Mouse (Mus musculus) intestine, embryonic 15.5 days (tissue): ENCODE measurements around the gene Etv3. TPM values are rescaled to one million over a fixed set of nuclear protein-coding genes. Genes with fewer than 3 reads are reported as not detected.

ENCODE experiments used
- ATAC-seq: fragments of 200-750 bp; cut with Nextera tagmentation; 2 replicates; pipeline ENCODE4 v1.8.0; 2017; ENCODE audit warnings: moderate TSS enrichment, moderate library complexity
- H3K27ac ChIP-seq: fragments of 300-500 bp; sonication (generic); 2 replicates; pipeline ENCODE4 v1.5.1; 2015; ENCODE audit warnings: mild to moderate bottlenecking, inconsistent platforms
- H3K27me3 ChIP-seq: fragments of 300-500 bp; sonication (generic); replicated peaks from 2 replicates; pipeline ENCODE4 v1.6.1; 2015; ENCODE audit warnings: inconsistent platforms
- H3K36me3 ChIP-seq: fragments of 300-500 bp; sonication (generic); 2 replicates; pipeline ENCODE4 v1.6.1; 2015; ENCODE audit warnings: inconsistent platforms
- H3K4me1 ChIP-seq: fragments of 300-500 bp; sonication (generic); replicated peaks from 2 replicates; pipeline ENCODE4 v1.6.1; 2015; ENCODE audit warnings: inconsistent platforms
- H3K4me2 ChIP-seq: fragments of 300-500 bp; sonication (generic); replicated peaks from 2 replicates; pipeline ENCODE4 v1.6.1; 2015; ENCODE audit warnings: mild to moderate bottlenecking, inconsistent platforms
- H3K4me3 ChIP-seq: fragments of 300-500 bp; sonication (generic); replicated peaks from 2 replicates; pipeline ENCODE4 v1.5.1; 2015; ENCODE audit warnings: inconsistent platforms
- H3K9ac ChIP-seq: fragments of 300-500 bp; sonication (generic); 2 replicates; pipeline ENCODE4 v1.6.1; 2015; ENCODE audit warnings: inconsistent platforms
- H3K9me3 ChIP-seq: fragments of 300-500 bp; sonication (generic); 2 replicates; pipeline ENCODE4 v1.6.1; 2016; ENCODE audit warnings: inconsistent platforms
- WGBS: fragments of 180-500 bp; shearing (Covaris S2); methylation state at CpG from one replicate; pipeline ENCODE4 v1.1.7; 2015; 5-methylcytosine and 5-hydroxymethylcytosine counted together
- polyA plus RNA-seq: library from polyadenylated mRNA; unstranded; fragments of >200 nt; fragmentation: Nextera tagmentation; extraction: Ambion mirVana; gene quantifications from 2 replicates; pipeline ENCODE4 v1.2.1, GENCODE M21; 2015

Gene Etv3
- polyA plus RNA-seq, 1 experiment from 2014 or later: 12.5 TPM

DNA sequence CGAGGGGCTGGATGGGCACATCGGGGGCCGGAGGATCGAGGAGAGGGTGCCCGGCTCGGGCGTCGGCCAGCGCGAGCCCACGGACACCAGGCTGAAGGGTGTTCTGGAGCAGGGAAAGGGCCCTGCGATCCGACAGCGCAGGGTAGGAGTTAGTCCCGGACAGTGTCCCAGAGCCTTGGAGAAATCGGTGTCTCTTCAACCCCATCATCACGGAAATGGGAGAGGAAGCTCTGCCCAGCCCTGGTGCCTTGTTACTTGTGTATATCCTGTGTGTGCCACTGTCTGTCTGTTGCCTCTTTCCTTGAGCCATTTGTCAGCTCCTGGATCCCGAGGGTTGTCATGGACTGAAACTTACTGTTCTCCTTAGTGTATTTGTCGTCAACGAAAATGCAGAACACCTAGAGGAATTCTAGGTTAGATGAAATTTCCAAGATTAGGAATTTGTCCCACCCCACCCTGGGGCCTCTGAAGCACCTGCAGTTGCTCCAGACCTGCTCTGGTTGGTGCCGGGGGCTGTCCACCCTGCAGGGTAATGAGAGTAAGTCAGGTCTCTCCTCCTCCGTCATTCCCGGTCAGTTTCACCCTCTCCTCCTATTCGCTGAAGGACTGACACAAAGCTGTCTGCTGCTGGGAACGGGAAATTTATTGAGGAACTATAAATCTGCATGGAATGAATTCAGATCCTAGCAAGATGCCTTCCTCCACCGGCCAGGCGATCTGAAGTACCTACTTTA, 797 bp downstream of the Etv3 start:
- WGBS: 3% methylated on average over 27 of the region's 27 CpGs
- Histone ChIP-seq H3K4me3 (peak overlapping the region; percentile 97), H3K4me1 (peaks cover 15% of the 10 kb centered on the region; the same call in 1 of the 2 replicates), H3K27ac (peak overlapping the region; percentile 89), H3K9ac (peak overlapping the region; percentile 99), H3K36me3 (peaks cover 15% of the 10 kb centered on the region; the same call in 1 of the 2 replicates), H3K4me2 (peak overlapping the region; percentile 85), H3K9me3 (no peaks in the 10 kb centered on the region), H3K27me3 (no peaks in the 10 kb centered on the region)
- ATAC-seq: peak; percentile 71

DNA sequence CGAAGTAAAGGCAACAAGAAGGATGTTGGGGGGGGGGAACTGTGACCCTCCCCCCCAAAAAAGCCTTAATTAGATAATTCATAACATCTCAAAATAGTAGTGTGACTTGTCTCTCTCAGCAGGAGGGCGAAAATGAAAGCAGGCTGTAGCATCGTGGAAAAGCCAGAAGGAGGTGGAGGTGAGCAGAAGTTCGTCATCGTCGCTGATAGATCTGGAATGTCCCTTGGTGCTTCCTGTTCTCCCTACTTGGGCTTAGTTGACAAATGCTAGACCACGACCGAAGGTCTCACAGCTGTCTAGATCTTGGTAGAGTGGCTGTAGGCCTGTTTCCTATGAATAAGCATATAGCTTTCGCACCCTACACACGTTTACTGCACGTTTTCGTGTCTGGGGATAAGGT, 1.9 kb downstream of the Etv3 start:
- ATAC-seq: no peak
- H3K4me3 ChIP-seq: no peak overlapping the region
- no peak overlapping the region for H3K27ac ChIP-seq
- H3K4me1 ChIP-seq: peaks cover 15% of the 10 kb centered on the region; the same call in 1 of the 2 replicates
- no peaks in the 10 kb centered on the region for H3K9me3 ChIP-seq
- no peak overlapping the region; the same call in 1 of the 2 replicates for H3K4me2 ChIP-seq
- peaks cover 15% of the 10 kb centered on the region; the same call in 1 of the 2 replicates for H3K36me3 ChIP-seq
- no peaks in the 10 kb centered on the region for H3K27me3 ChIP-seq
- WGBS: 81% methylated on average over 12 of the region's 12 CpGs
- no peak overlapping the region for H3K9ac ChIP-seq

DNA sequence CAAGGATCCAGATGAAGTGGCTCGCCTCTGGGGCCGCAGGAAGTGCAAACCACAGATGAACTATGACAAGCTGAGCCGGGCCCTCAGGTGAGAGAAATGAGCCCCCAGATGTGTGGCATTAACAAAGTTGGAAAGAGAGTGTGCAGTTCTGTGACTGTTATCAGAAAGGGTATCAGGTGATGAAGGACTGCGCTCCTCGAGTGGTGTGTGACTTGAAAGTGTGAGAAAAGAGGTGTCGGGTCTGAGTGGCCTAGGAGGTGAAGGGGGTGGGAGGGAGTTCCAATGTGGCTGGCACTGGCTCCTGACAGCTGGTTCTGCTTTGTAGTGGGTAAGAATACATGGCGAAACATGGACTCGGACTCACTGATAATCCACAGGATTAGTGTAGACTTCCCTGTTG, 2.8 kb downstream of the Etv3 start:
- Histone ChIP-seq H3K4me2 (no peak overlapping the region), H3K36me3 (peaks cover 19% of the 10 kb centered on the region), H3K4me1 (peaks cover 15% of the 10 kb centered on the region; the same call in 1 of the 2 replicates), H3K27me3 (no peaks in the 10 kb centered on the region), H3K9me3 (no peaks in the 10 kb centered on the region), H3K27ac (no peak overlapping the region), H3K9ac (no peak overlapping the region), H3K4me3 (no peak overlapping the region)
- no peak for ATAC-seq
- 87% methylated on average over 8 of the region's 8 CpGs for WGBS

DNA sequence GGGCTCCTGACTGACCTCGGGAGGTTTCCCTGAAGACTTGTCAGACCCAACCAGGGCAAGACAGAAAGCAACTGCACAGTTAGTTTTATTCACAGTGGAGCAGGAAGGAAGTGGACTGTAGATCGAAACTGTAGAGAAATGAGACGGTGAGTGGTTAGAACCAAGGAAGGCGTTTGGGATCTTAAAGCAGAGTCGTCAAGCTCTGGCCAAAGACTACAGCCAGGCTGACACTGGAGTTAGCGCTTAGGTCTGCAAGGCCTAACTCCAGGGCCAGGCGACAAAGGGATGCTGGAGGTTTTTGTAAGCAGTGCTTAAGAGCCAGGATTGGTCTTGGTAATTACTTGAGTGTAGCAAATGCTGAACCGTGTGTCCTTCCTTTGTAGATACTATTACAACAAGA, 3.6 kb downstream of the Etv3 start:
- H3K4me1 ChIP-seq: peaks cover 15% of the 10 kb centered on the region; the same call in 1 of the 2 replicates
- no peak overlapping the region for H3K9ac ChIP-seq
- no peak overlapping the region for H3K27ac ChIP-seq
- H3K27me3 ChIP-seq: no peaks in the 10 kb centered on the region
- 95% methylated on average over 8 of the region's 8 CpGs for WGBS
- no peaks in the 10 kb centered on the region for H3K9me3 ChIP-seq
- no peak overlapping the region for H3K4me2 ChIP-seq
- no peak overlapping the region for H3K4me3 ChIP-seq
- peaks cover 22% of the 10 kb centered on the region for H3K36me3 ChIP-seq
- ATAC-seq: no peak

DNA sequence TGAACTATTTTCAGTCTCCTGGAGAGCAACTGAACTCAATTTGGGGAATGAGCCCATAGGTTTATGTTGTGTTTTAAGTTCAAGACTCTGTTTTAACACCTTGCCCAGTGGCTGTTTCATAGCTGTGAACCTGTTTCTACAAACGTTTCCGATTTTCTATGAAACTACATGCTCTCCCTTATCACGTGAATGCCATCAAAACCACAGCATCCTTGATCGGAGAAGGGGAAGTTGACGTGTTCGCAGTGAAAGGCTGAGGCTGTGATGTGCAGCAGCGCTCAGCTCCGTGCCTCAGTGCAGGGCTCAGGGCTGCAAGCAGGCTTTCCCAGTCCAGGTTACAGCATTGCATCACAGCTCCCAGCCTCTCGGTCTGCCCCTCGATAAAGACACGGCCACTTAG, 4.4 kb downstream of the Etv3 start:
- no peak overlapping the region for H3K4me3 ChIP-seq
- no peak overlapping the region for H3K9ac ChIP-seq
- no peak overlapping the region for H3K4me2 ChIP-seq
- no peaks in the 10 kb centered on the region for H3K27me3 ChIP-seq
- WGBS: 88% methylated on average over 11 of the region's 11 CpGs
- H3K27ac ChIP-seq: no peak overlapping the region
- H3K4me1 ChIP-seq: peaks cover 15% of the 10 kb centered on the region; the same call in 1 of the 2 replicates
- no peaks in the 10 kb centered on the region for H3K9me3 ChIP-seq
- no peak for ATAC-seq
- H3K36me3 ChIP-seq: peaks cover 22% of the 10 kb centered on the region

DNA sequence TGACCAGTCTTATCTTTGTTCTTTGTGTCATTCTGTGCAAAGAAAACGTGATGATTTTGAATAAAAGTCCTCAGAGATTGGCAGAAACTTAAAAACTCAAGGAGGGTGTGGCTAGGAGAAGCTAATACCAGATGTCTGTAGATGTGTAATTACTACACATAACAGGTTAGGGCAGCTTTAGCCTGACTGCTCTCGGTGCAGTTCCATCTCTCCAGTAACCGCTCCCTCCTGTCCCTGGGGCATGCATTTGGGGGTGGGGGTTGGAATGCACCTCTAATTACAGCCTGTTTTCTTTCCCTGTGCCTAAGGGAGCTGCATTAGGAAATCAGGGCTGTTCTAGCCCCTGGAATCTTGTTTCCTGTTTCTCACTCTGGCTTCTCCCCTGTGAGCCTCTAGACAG, 5.0 kb downstream of the Etv3 start:
- Histone ChIP-seq H3K9ac (no peak overlapping the region), H3K27me3 (no peaks in the 10 kb centered on the region), H3K36me3 (peaks cover 28% of the 10 kb centered on the region), H3K4me3 (no peak overlapping the region), H3K27ac (no peak overlapping the region), H3K4me2 (no peak overlapping the region), H3K4me1 (peaks cover 12% of the 10 kb centered on the region; the same call in 1 of the 2 replicates), H3K9me3 (no peaks in the 10 kb centered on the region)
- 87% methylated on average over 3 of the region's 3 CpGs for WGBS
- no peak for ATAC-seq

DNA sequence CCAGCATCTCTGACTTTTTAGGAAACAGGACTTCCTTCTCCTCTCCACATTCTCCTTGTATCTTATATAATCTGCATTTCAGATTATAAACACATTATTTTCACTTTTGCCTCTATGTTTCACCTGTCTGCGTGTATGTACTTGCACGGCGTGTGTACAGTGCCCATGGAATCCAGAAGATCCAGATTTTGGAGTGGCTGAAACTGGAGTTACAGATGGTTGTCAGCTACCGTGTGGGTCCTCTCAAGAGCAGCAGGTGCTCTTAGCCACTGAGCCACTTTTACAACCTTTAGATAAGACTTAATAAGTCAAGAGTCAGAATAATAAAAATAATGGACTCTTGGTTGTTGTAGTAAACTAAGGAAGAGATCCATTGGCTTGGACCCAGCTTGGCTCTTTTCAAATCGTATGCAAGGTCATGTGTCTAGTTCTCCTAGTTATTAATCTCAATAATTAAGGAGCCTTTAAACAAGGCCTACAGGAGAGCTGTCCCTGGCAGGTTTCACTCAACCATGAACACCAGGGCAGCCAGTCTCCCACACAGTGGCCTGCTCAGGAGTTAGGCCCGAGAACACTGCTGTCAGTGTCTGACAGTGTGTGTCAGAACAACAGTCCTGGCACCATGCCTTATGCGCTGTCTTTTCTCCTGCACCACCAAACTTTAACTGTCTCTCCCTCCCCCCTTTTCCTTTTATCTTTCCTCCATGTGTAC, 8.6 kb downstream of the Etv3 start:
- H3K36me3 ChIP-seq: peaks cover 38% of the 10 kb centered on the region

DNA sequence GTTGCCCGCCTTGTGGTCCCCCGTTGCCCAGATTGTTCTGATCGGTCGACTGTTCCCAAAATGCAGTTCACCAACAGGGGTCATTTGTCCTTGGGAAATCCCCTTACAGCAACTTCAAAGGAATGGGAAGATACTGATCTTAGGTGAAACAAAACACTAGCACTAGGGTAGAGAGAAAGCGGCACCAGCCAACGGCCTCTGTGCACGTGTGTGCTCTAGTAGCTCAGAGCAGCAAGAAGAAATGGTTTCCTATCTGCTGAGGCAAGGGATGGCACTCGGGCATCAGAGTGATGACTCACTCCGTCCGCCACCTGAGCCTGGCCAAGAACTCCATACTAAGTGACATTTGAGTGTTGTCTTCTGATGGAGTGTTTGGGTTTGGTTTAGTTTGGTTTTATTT, 12.8 kb downstream of the Etv3 start:
- H3K9me3 ChIP-seq: no peaks in the 10 kb centered on the region
- no peaks in the 10 kb centered on the region for H3K27me3 ChIP-seq
- no peak overlapping the region for H3K9ac ChIP-seq
- 74% methylated on average over 10 of the region's 10 CpGs for WGBS
- no peak overlapping the region for H3K4me2 ChIP-seq
- H3K4me1 ChIP-seq: 0 out of 2 replicates have a peak, but pooled peaks cover 6% of the 10 kb centered on the region
- peaks cover 25% of the 10 kb centered on the region for H3K36me3 ChIP-seq
- H3K4me3 ChIP-seq: no peak overlapping the region
- no peak for ATAC-seq
- no peak overlapping the region for H3K27ac ChIP-seq

More for the DNA sequence above, 8.6 kb downstream of the Etv3 start:
- H3K9me3 ChIP-seq: no peaks in the 10 kb centered on the region
- no peak overlapping the region for H3K27ac ChIP-seq
- H3K4me2 ChIP-seq: no peak overlapping the region
- 0 out of 2 replicates have a peak, but pooled peaks cover 2% of the 10 kb centered on the region for H3K4me1 ChIP-seq
- no peak for ATAC-seq
- WGBS: 83% methylated on average over 7 of the region's 7 CpGs
- no peak overlapping the region for H3K9ac ChIP-seq
- H3K27me3 ChIP-seq: no peaks in the 10 kb centered on the region
- no peak overlapping the region for H3K4me3 ChIP-seq

DNA sequence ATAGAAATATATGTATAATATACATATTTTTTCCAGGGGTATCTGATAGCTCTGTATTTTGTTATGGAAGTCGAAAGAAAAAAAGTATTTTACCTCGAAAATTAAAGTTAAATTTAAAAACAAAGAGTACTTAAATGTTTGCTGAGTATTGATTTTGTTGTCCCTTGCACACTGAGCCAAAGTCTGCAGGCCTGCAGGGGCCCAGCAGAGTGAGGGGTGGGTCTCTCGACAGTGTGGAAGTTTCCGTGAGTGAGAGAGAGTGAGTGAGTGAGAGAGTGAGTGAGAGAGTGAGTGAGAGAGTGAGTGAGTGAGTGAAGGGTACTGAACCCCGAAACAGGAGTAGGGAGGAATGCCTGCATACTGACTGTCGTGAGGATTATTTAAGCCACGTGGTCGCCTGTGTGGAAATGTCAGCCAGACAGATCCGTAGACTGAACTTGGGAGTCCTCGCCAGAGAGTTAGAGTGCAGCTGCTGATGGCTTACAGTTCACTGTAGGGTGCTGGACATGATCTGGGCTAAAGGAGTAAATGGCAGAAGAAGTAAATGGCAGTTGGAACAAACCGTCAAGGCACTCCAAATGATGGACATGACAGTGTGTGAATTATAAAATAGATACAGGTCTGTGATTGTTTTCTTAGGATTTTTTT, 14.9 kb downstream of the Etv3 start:
- no peak for ATAC-seq
- H3K27me3 ChIP-seq: no peaks in the 10 kb centered on the region
- H3K27ac ChIP-seq: no peak overlapping the region
- no peak overlapping the region for H3K4me2 ChIP-seq
- H3K36me3 ChIP-seq: peaks cover 18% of the 10 kb centered on the region
- 68% methylated on average over 11 of the region's 11 CpGs for WGBS
- H3K4me1 ChIP-seq: 0 out of 2 replicates have a peak, but pooled peaks cover 6% of the 10 kb centered on the region
- no peak overlapping the region for H3K9ac ChIP-seq
- no peak overlapping the region for H3K4me3 ChIP-seq
- H3K9me3 ChIP-seq: no peaks in the 10 kb centered on the region

DNA sequence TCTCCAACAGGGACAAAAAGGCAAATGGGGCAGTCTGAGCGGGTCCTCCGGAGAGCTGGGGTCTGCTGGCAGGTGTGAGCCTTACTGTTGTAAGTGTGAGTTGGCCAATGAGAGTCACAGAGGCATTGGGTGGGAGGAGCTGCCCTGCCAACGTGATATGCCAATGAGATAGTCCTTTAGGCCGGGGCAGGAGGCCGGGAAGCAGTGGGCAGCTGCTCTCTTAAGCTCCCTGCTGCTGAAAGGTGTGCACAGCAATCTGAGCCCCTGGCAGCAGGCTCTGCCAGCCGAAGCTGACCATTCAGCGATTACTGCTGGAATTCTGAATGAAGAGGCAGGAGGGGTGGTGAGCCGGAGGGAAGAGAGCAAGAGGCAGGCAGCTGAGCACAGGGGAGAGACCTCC, 15.5 kb downstream of the Etv3 start:
- Histone ChIP-seq H3K27me3 (no peaks in the 10 kb centered on the region), H3K36me3 (peaks cover 12% of the 10 kb centered on the region), H3K4me3 (no peak overlapping the region), H3K4me1 (0 out of 2 replicates have a peak, but pooled peaks cover 6% of the 10 kb centered on the region), H3K4me2 (no peak overlapping the region), H3K27ac (no peak overlapping the region), H3K9ac (no peak overlapping the region), H3K9me3 (no peaks in the 10 kb centered on the region)
- WGBS: 38% methylated on average over 8 of the region's 8 CpGs
- ATAC-seq: no peak

DNA sequence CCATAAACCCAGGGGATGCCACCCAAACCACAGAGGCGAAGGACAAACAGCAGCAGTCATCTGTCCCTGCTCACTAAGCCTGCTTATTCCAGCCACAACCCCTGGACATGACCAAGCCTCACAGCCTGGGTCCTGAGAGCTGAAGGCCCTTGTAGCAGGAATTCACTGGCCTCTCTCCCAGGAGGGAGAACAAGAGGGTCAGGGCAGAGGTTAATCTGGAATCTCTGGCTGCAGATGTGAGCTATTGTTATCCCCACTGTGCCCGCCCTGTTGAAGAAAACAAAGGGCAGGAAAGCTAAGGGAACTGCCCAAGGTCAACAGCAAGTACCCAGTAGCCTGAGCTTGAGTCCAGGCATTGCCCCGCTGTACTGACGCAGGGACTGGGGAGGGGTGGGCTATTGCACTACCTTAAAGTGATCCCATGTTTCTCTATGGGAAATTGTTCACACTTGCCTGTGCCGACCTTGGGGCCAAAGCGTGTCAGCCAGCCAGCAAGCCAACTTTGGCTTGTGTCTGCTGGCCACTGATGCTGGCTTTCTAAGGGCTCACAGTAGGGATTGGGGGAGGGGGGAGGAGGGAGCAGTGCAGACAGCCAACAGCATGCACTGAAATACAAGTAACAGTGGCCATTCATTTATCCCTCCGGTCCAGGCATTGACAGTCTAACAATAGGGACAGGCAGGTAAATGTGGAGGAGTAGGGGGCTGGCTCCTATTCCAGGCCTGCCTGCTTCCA, 17.4 kb downstream of the Etv3 start:
- Histone ChIP-seq H3K4me3 (no peak overlapping the region), H3K4me1 (0 out of 2 replicates have a peak, but pooled peaks cover 6% of the 10 kb centered on the region), H3K36me3 (no peaks in the 10 kb centered on the region), H3K9ac (no peak overlapping the region), H3K27me3 (no peaks in the 10 kb centered on the region), H3K9me3 (no peaks in the 10 kb centered on the region), H3K27ac (no peak overlapping the region), H3K4me2 (no peak overlapping the region)
- WGBS: 72% methylated on average over 7 of the region's 7 CpGs
- ATAC-seq: no peak

DNA sequence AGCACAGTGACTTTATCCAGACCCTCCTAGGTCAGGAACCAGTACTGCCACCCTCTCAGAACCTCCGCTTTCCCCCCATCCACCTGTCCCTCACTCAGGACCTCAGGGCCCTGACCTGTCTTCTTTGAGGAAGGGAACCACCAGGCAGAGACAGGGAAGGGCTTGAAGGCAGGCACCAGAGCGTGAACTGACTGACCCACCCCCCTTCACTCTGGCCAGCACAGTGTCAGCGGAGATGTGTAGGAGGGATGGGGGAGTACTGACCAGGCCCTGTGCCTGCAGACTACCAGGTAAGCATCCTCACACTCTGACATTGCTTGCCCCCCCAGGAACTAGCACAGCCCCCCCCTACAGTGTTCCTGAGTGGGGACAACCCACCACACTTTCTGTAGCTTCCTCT, 20.3 kb downstream of the Etv3 start:
- ATAC-seq: no peak
- no peaks in the 10 kb centered on the region for H3K36me3 ChIP-seq

More for the DNA sequence above, 20.3 kb downstream of the Etv3 start:
- 87% methylated on average over 3 of the region's 3 CpGs for WGBS
- Histone ChIP-seq H3K4me1 (no peaks in the 10 kb centered on the region), H3K27me3 (0 out of 2 replicates have a peak, but pooled peaks cover 6% of the 10 kb centered on the region), H3K9me3 (no peaks in the 10 kb centered on the region), H3K4me3 (no peak overlapping the region), H3K27ac (no peak overlapping the region), H3K4me2 (no peak overlapping the region), H3K9ac (no peak overlapping the region)
